10 mouse cellular contexts compared by ENCODE assay signal in genomic region chr7:43680960-43681359, GRCm38 (mm10). TPM values are rescaled to one million over a fixed set of nuclear protein-coding genes. Genes with fewer than 3 reads are reported as not detected.
DNase-seq lines count a peak whose midpoint lies in the region; ATAC-seq and TF ChIP-seq lines count a peak whose summit lies in the region.
"Had no signal": no experiment of that assay in that cellular context is flagged by ENCODE, and none has a peak within 500 bp of the region (broad histone marks: within the 10 kb centered on the region; RNA-seq: fewer than 3 reads in every experiment).

No protein-coding gene starts in this region.

- TF ChIP-seq EP300 in heart, adult 2 months (IDR thresholded peaks at IDR 0.05; ENCODE audit: insufficient read depth, low read depth, low read length), result peak; percentile 62; the same call in 1 of the 2 replicates

- no peaks in the 10 kb centered on the region for H3K27me3 ChIP-seq in heart, adult 2 months (ENCODE audit: control insufficient read depth, insufficient read depth, low read length)
- no peaks in the 10 kb centered on the region for H3K27me3 ChIP-seq in midbrain, embryonic 16.5 days (ENCODE audit: control insufficient read depth, insufficient read depth, low read depth, low read length)
- H3K27me3 ChIP-seq in testis, adult 2 months (ENCODE audit: control insufficient read depth, insufficient read depth, low read length), result no peaks in the 10 kb centered on the region

- no peak overlapping the region for H3K27ac ChIP-seq in heart, adult 2 months
- H3K27ac ChIP-seq in midbrain, embryonic 16.5 days (ENCODE audit: low read length), result no peak overlapping the region
- H3K27ac ChIP-seq in testis, adult 2 months (ENCODE audit: control insufficient read depth, insufficient read depth, low read depth, low read length), result no peak overlapping the region
- H3K27ac ChIP-seq: embryonic facial prominence, embryonic 12.5 days; macrophage had no signal

- intact Hi-C loops in heart, adult 2 months (cut with DNase I), result loop anchor here (2.0 to 5.0 kb wide), 3 partner anchors 66 to 102 kb away; partner anchors contain the start of gene Klk12
- intact Hi-C loops in heart, postnatal 25 days (cut with DNase I), result loop anchor here (1.0 to 5.0 kb wide), 2 partner anchors 66 to 213 kb away; no protein-coding TSS in a partner anchor
- intact Hi-C loops in left cerebral cortex, postnatal 36 days (cut with DNase I), result no loop called here

- TF ChIP-seq POLR2A in heart, adult 2 months (IDR thresholded peaks at IDR 0.05; ENCODE audit: insufficient read depth, low read depth, low read length), result no peak
- TF ChIP-seq POLR2A in testis, adult 2 months (IDR thresholded peaks at IDR 0.05; ENCODE audit: control insufficient read depth, low read depth, low read length), result no peak

- H3K4me1 ChIP-seq in heart, adult 2 months (ENCODE audit: control insufficient read depth, insufficient read depth, low read length), result peaks cover 1% of the 10 kb centered on the region; the same call in 1 of the 2 replicates
- no peaks in the 10 kb centered on the region for H3K4me1 ChIP-seq in midbrain, embryonic 16.5 days (ENCODE audit: control insufficient read depth, insufficient read depth, low read length)
- H3K4me1 ChIP-seq in testis, adult 2 months (ENCODE audit: control insufficient read depth, insufficient read depth, low read length), result peaks cover 4% of the 10 kb centered on the region; the same call in 1 of the 2 replicates
- H3K4me1 ChIP-seq: embryonic facial prominence, embryonic 12.5 days had no signal

- H3K79me2 ChIP-seq in heart, adult 2 months (replicated peaks; ENCODE audit: control insufficient read depth, insufficient read depth, low read length), result no peaks in the 10 kb centered on the region

- DNase-seq in heart, adult 2 months, result peak; percentile 54 to 73
- no peak for DNase-seq in heart, postnatal 25 days (ENCODE audit: low spot score)
- peak; percentile 66 for DNase-seq in embryo, embryonic 9.5 days (ENCODE audit: extremely low spot score)
- DNase-seq in hindlimb bud, embryonic 11.5 days (ENCODE audit: extremely low spot score, low read depth, low spot score), result peak; percentile 22
- peak; percentile 54 for DNase-seq in left cerebral cortex, postnatal 36 days (ENCODE audit: low spot score in 2 of 2)

- H3K9me3 ChIP-seq in midbrain, embryonic 16.5 days (replicated peaks; ENCODE audit: control insufficient read depth, low read length, poor library complexity, severe bottlenecking), result 0 out of 2 replicates have a peak, but pooled peaks cover 3% of the 10 kb centered on the region
- H3K9me3 ChIP-seq: embryonic facial prominence, embryonic 12.5 days had no signal

- no peaks in the 10 kb centered on the region for H3K36me3 ChIP-seq in heart, adult 2 months (ENCODE audit: control insufficient read depth, insufficient read depth, low read length)
- peaks cover 22% of the 10 kb centered on the region for H3K36me3 ChIP-seq in midbrain, embryonic 16.5 days (ENCODE audit: control insufficient read depth, insufficient read depth, low read length)
- no peaks in the 10 kb centered on the region for H3K36me3 ChIP-seq in testis, adult 2 months (ENCODE audit: control insufficient read depth, insufficient read depth, low read length)

- H3K4me3 ChIP-seq in heart, adult 2 months, result no peak overlapping the region
- no peak overlapping the region for H3K4me3 ChIP-seq in midbrain, embryonic 16.5 days (ENCODE audit: low read depth, low read length)
- no peak overlapping the region for H3K4me3 ChIP-seq in testis, adult 2 months (ENCODE audit: control insufficient read depth, low read depth, low read length)
- H3K4me3 ChIP-seq: embryonic facial prominence, embryonic 12.5 days had no signal

- H3K4me2 ChIP-seq in midbrain, embryonic 16.5 days (ENCODE audit: low read length), result no peak overlapping the region
- H3K4me2 ChIP-seq: embryonic facial prominence, embryonic 12.5 days had no signal

- 17% methylated on average over 5 of the region's 5 CpGs for WGBS in heart, adult 2 months
- WGBS in midbrain, embryonic 16.5 days, result 20% methylated on average over 5 of the region's 5 CpGs

- ATAC-seq in activated CD4-positive, CD25-positive, alpha-beta regulatory T cell, adult 4 months, result peak; percentile 40
- ATAC-seq in midbrain, embryonic 16.5 days, result 0 out of 2 replicates have a peak, but pooled peaks have one; percentile 18

- no peak overlapping the region for H3K9ac ChIP-seq in heart, adult 2 months (ENCODE audit: low read depth, low read length)
- no peak overlapping the region for H3K9ac ChIP-seq in midbrain, embryonic 16.5 days (ENCODE audit: low read depth, low read length)
- H3K9ac ChIP-seq: embryonic facial prominence, embryonic 12.5 days had no signal

- peak; percentile 97; the same call in 1 of the 2 replicates for TF ChIP-seq CTCF in heart, adult 2 months (IDR thresholded peaks at IDR 0.05)
- TF ChIP-seq CTCF in testis, adult 2 months (IDR thresholded peaks at IDR 0.05; ENCODE audit: control insufficient read depth, insufficient read depth, insufficient replicate concordance, low read depth, low read length), result peak; percentile 92

RNA-seq across cellular contexts. Expression of gene Ctu1, which starts 9.1 kb away (rescaled TPM):
- total RNA-seq in heart, adult 2 months (2021), result 1 to 10 TPM; 3.1 to 3.2 TPM
- polyA plus RNA-seq in heart, adult 2 months (2012; rRNA removed), result 2.5 and 3.2 TPM in 2 replicates
- total RNA-seq in heart, postnatal 25 days (2021), result 1 to 10 TPM; 3.2 to 3.8 TPM
- 1 to 10 TPM; 1.2 to 1.3 TPM for polyA plus RNA-seq in activated CD4-positive, CD25-positive, alpha-beta regulatory T cell, adult 4 months (2017; shearing (Covaris generic))
- 1 to 10 TPM; 8.3 to 8.7 TPM for total RNA-seq in left cerebral cortex, postnatal 36 days (2021)
- polyA plus RNA-seq in midbrain, embryonic 16.5 days (2015; fragmentation: Nextera tagmentation; extraction: Ambion mirVana), result 26.4 and 27.8 TPM in 2 replicates
- 0.74 and 1.2 TPM in 2 replicates for polyA plus RNA-seq in testis, adult 2 months (2012; rRNA removed)

RNA-seq across cellular contexts. Expression of gene Klk14, which starts 9.3 kb away (rescaled TPM):
- under 1 TPM in 1 of 2 experiments, not detected in 1; 0.30 TPM for total RNA-seq in heart, adult 2 months (2021)
- polyA plus RNA-seq in heart, adult 2 months (2012; rRNA removed), result 0.44 and 0.45 TPM in 2 replicates
- under 1 TPM; 0.28 to 0.34 TPM for total RNA-seq in heart, postnatal 25 days (2021)
- polyA plus RNA-seq in activated CD4-positive, CD25-positive, alpha-beta regulatory T cell, adult 4 months (2017; shearing (Covaris generic)), result not detected
- not detected for total RNA-seq in left cerebral cortex, postnatal 36 days (2021)
- polyA plus RNA-seq in midbrain, embryonic 16.5 days (2015; fragmentation: Nextera tagmentation; extraction: Ambion mirVana), result not detected in 2 replicates
- polyA plus RNA-seq in testis, adult 2 months (2012; rRNA removed), result 0.23 and 0.40 TPM in 2 replicates
- polyA plus RNA-seq: embryonic facial prominence, embryonic 12.5 days; macrophage had no signal

RNA-seq across cellular contexts. Expression of gene Siglece, which starts 21.0 kb away (rescaled TPM):
- 1 to 10 TPM; 1.6 to 1.9 TPM for total RNA-seq in heart, adult 2 months (2021)
- 1.7 and 2.1 TPM in 2 replicates for polyA plus RNA-seq in heart, adult 2 months (2012; rRNA removed)
- total RNA-seq in heart, postnatal 25 days (2021), result 1 to 10 TPM; 1.1 TPM
- polyA plus RNA-seq in activated CD4-positive, CD25-positive, alpha-beta regulatory T cell, adult 4 months (2017; shearing (Covaris generic)), result under 1 TPM in 1 of 2 experiments, not detected in 1; 0.34 TPM
- total RNA-seq in left cerebral cortex, postnatal 36 days (2021), result 1 to 10 TPM in 1 of 2 experiments, under 1 TPM in 1; 1.00 to 1.4 TPM
- polyA plus RNA-seq in midbrain, embryonic 16.5 days (2015; fragmentation: Nextera tagmentation; extraction: Ambion mirVana), result 0.16 and 0.32 TPM in 2 replicates
- polyA plus RNA-seq in testis, adult 2 months (2012; rRNA removed), result 4.7 and 6.1 TPM in 2 replicates

RNA-seq across cellular contexts. Expression of gene Klk13, which starts 31.4 kb away (rescaled TPM):
- not detected for total RNA-seq in heart, adult 2 months (2021)
- polyA plus RNA-seq in heart, adult 2 months (2012; rRNA removed), result 0.18 and 0.35 TPM in 2 replicates
- not detected for total RNA-seq in heart, postnatal 25 days (2021)
- not detected for polyA plus RNA-seq in activated CD4-positive, CD25-positive, alpha-beta regulatory T cell, adult 4 months (2017; shearing (Covaris generic))
- total RNA-seq in left cerebral cortex, postnatal 36 days (2021), result not detected
- 0.19 and 0.20 TPM in 2 replicates for polyA plus RNA-seq in midbrain, embryonic 16.5 days (2015; fragmentation: Nextera tagmentation; extraction: Ambion mirVana)
- polyA plus RNA-seq in testis, adult 2 months (2012; rRNA removed), result not detected in 2 replicates
- polyA plus RNA-seq: macrophage had no signal

RNA-seq across cellular contexts. Expression of gene Ceacam18, which starts 46.5 kb away (rescaled TPM):
- not detected for total RNA-seq in heart, adult 2 months (2021)
- polyA plus RNA-seq in heart, adult 2 months (2012; rRNA removed), result not detected in 2 replicates
- not detected for total RNA-seq in heart, postnatal 25 days (2021)
- not detected for polyA plus RNA-seq in activated CD4-positive, CD25-positive, alpha-beta regulatory T cell, adult 4 months (2017; shearing (Covaris generic))
- total RNA-seq in left cerebral cortex, postnatal 36 days (2021), result not detected
- 0.10 and 0.21 TPM in 2 replicates for polyA plus RNA-seq in midbrain, embryonic 16.5 days (2015; fragmentation: Nextera tagmentation; extraction: Ambion mirVana)
- 0.16 TPM in 1 of 2 replicates, not detected in the other for polyA plus RNA-seq in testis, adult 2 months (2012; rRNA removed)
- polyA plus RNA-seq: embryonic facial prominence, embryonic 12.5 days; macrophage had no signal
